Mouse (Mus musculus): ENCODE measurements around the gene Rdh8. TPM values are rescaled to one million over a fixed set of nuclear protein-coding genes. Genes with fewer than 3 reads are reported as not detected.

Gene Rdh8
- polyA plus RNA-seq, 1 experiment from 2014 or later: not detected

- no peak overlapping the region for H3K9ac ChIP-seq (replicated peaks; ENCODE audit: low read length)
- no peak for ATAC-seq (replicated peaks; ENCODE audit: insufficient number of reproducible peaks, low FRiP score, low TSS enrichment, low read depth)
- no peak for DNase-seq (ENCODE audit: low spot score)
- 7% methylated on average over 19 of the region's 19 CpGs for WGBS
- H3K27ac ChIP-seq (replicated peaks; ENCODE audit: low read depth, low read length): no peak overlapping the region
- no peaks in the 10 kb centered on the region for H3K9me3 ChIP-seq (replicated peaks; ENCODE audit: control insufficient read depth, low read length)
- peaks cover 22% of the 10 kb centered on the region for H3K27me3 ChIP-seq (ENCODE audit: control insufficient read depth, insufficient read depth, low read length)
- H3K4me2 ChIP-seq (ENCODE audit: low read depth, low read length): peak overlapping the region; percentile 40
- H3K36me3 ChIP-seq (replicated peaks; ENCODE audit: control insufficient read depth, insufficient read depth, low read depth, low read length): no peaks in the 10 kb centered on the region
- H3K4me3 ChIP-seq (ENCODE audit: low read depth, low read length): peak overlapping the region; percentile 28; the same call in 1 of the 2 replicates
- no peaks in the 10 kb centered on the region for H3K4me1 ChIP-seq (ENCODE audit: control insufficient read depth, insufficient read depth, low read length)
Observed at GRCm38 (mm10) chr9:20869246-20869645, 50.9 kb downstream of the Rdh8 start.

- WGBS: 76% methylated on average over 12 of the region's 12 CpGs
- Histone ChIP-seq H3K9me3 (replicated peaks; ENCODE audit: control insufficient read depth, low read length) (no peaks in the 10 kb centered on the region), H3K4me1 (ENCODE audit: control insufficient read depth, insufficient read depth, low read length) (no peaks in the 10 kb centered on the region), H3K9ac (replicated peaks; ENCODE audit: low read length) (no peak overlapping the region), H3K36me3 (replicated peaks; ENCODE audit: control insufficient read depth, insufficient read depth, low read depth, low read length) (no peaks in the 10 kb centered on the region), H3K27me3 (ENCODE audit: control insufficient read depth, insufficient read depth, low read length) (peaks cover 22% of the 10 kb centered on the region), H3K27ac (replicated peaks; ENCODE audit: low read depth, low read length) (no peak overlapping the region), H3K4me2 (ENCODE audit: low read depth, low read length) (no peak overlapping the region), H3K4me3 (ENCODE audit: low read depth, low read length) (no peak overlapping the region)
- ATAC-seq (replicated peaks; ENCODE audit: insufficient number of reproducible peaks, low FRiP score, low TSS enrichment, low read depth) (no peak), DNase-seq (ENCODE audit: low spot score) (no peak)
Observed at GRCm38 (mm10) chr9:20870211-20871173, 52.2 kb downstream of the Rdh8 start.

GRCm38 (mm10) chr9:20872991-20873390, 54.7 kb downstream of the Rdh8 start:
- 89% methylated on average over 10 of the region's 10 CpGs for WGBS
- no peak for ATAC-seq (replicated peaks; ENCODE audit: insufficient number of reproducible peaks, low FRiP score, low TSS enrichment, low read depth)
- Histone ChIP-seq H3K27ac (replicated peaks; ENCODE audit: low read depth, low read length) (no peak overlapping the region), H3K36me3 (replicated peaks; ENCODE audit: control insufficient read depth, insufficient read depth, low read depth, low read length) (no peaks in the 10 kb centered on the region), H3K4me1 (ENCODE audit: control insufficient read depth, insufficient read depth, low read length) (no peaks in the 10 kb centered on the region), H3K27me3 (ENCODE audit: control insufficient read depth, insufficient read depth, low read length) (peaks cover 17% of the 10 kb centered on the region), H3K9ac (replicated peaks; ENCODE audit: low read length) (no peak overlapping the region), H3K9me3 (replicated peaks; ENCODE audit: control insufficient read depth, low read length) (no peaks in the 10 kb centered on the region), H3K4me2 (ENCODE audit: low read depth, low read length) (no peak overlapping the region), H3K4me3 (ENCODE audit: low read depth, low read length) (no peak overlapping the region)
- no peak for DNase-seq (ENCODE audit: low spot score)

- no peak overlapping the region for H3K9ac ChIP-seq (replicated peaks; ENCODE audit: low read length)
- no peak overlapping the region for H3K4me3 ChIP-seq (ENCODE audit: low read depth, low read length)
- no peak overlapping the region for H3K27ac ChIP-seq (replicated peaks; ENCODE audit: low read depth, low read length)
- DNase-seq (ENCODE audit: low spot score): no peak
- ATAC-seq (replicated peaks; ENCODE audit: insufficient number of reproducible peaks, low FRiP score, low TSS enrichment, low read depth): no peak
- H3K4me1 ChIP-seq (ENCODE audit: control insufficient read depth, insufficient read depth, low read length): no peaks in the 10 kb centered on the region
- no peak overlapping the region for H3K4me2 ChIP-seq (ENCODE audit: low read depth, low read length)
- H3K9me3 ChIP-seq (replicated peaks; ENCODE audit: control insufficient read depth, low read length): no peaks in the 10 kb centered on the region
- WGBS: 87% methylated on average over 12 of the region's 12 CpGs
- no peaks in the 10 kb centered on the region for H3K36me3 ChIP-seq (replicated peaks; ENCODE audit: control insufficient read depth, insufficient read depth, low read depth, low read length)
- peaks cover 12% of the 10 kb centered on the region for H3K27me3 ChIP-seq (ENCODE audit: control insufficient read depth, insufficient read depth, low read length)
Observed at GRCm38 (mm10) chr9:20873521-20873920, 55.2 kb downstream of the Rdh8 start.

DNA sequence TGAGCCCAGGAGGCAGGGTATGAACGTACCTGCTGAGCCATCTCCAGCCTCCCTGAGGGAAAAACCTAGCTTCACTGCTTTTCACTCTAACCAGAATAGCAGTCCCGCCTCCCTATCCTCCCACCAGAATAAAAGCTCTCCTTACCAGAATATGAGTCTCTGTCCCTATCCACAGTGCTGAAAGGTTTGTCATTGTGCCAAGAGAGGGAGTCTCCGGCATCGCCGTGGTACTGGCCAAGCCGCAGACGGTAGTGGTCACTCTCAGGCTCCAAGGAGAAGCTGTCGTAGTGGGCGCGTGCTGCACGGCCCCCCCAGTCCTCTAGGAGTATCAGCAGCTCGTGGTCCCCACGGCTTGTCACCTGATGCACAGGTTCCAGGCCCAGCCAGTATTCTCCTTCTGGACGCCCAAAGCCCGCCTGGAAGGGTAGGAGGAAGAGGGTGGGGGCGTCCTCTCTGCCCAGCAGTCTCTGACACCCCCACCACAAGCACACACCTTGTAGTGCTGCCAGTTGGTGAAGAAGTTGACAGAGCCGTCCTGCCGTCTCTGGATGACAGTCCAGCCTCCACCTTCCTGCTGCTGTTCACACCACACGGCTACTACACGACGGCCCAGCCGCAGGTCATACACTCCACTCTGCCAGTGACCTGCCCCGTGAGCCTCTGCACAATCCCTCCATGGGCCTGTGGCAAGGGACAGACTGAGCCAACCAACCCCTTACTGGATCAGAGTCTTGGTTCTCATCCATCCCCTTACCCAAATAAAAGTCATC, 56.9 kb downstream of the Rdh8 start:
- Histone ChIP-seq H3K27ac (replicated peaks; ENCODE audit: low read depth, low read length) (no peak overlapping the region), H3K9me3 (replicated peaks; ENCODE audit: control insufficient read depth, low read length) (no peaks in the 10 kb centered on the region), H3K4me2 (ENCODE audit: low read depth, low read length) (no peak overlapping the region), H3K36me3 (replicated peaks; ENCODE audit: control insufficient read depth, insufficient read depth, low read depth, low read length) (no peaks in the 10 kb centered on the region), H3K4me3 (ENCODE audit: low read depth, low read length) (no peak overlapping the region), H3K4me1 (ENCODE audit: control insufficient read depth, insufficient read depth, low read length) (no peaks in the 10 kb centered on the region), H3K27me3 (ENCODE audit: control insufficient read depth, insufficient read depth, low read length) (no peaks in the 10 kb centered on the region; the same call in 1 of the 2 replicates), H3K9ac (replicated peaks; ENCODE audit: low read length) (no peak overlapping the region)
- DNase-seq (ENCODE audit: low spot score) (peak; percentile 38), ATAC-seq (replicated peaks; ENCODE audit: insufficient number of reproducible peaks, low FRiP score, low TSS enrichment, low read depth) (no peak)
- WGBS: 67% methylated on average over 23 of the region's 23 CpGs

Other genes with a start within 250 kb of the Rdh8 start
- 18.7 and 20.2 TPM in 2 replicates for gene Zfp846, start 237.2 kb upstream of the Rdh8 start, polyA plus RNA-seq (2014; fragmentation: Nextera tagmentation; extraction: Ambion mirVana)
- gene Ubl5, start 175.6 kb upstream of the Rdh8 start, polyA plus RNA-seq (2014; fragmentation: Nextera tagmentation; extraction: Ambion mirVana): 417 and 447 TPM in 2 replicates
- 8.5 and 11.5 TPM in 2 replicates for gene Fbxl12, start 173.7 kb upstream of the Rdh8 start, polyA plus RNA-seq (2014; fragmentation: Nextera tagmentation; extraction: Ambion mirVana)
- gene Pin1, start 166.4 kb upstream of the Rdh8 start, polyA plus RNA-seq (2014; fragmentation: Nextera tagmentation; extraction: Ambion mirVana): 59.5 and 62.5 TPM in 2 replicates
- 11.0 and 13.9 TPM in 2 replicates for gene Olfm2, start 72.2 kb upstream of the Rdh8 start, polyA plus RNA-seq (2014; fragmentation: Nextera tagmentation; extraction: Ambion mirVana)
- 0.14 and 0.21 TPM in 2 replicates for gene Col5a3, start 3.4 kb upstream of the Rdh8 start, polyA plus RNA-seq (2014; fragmentation: Nextera tagmentation; extraction: Ambion mirVana)
- gene A230050P20Rik, start 50.1 kb downstream of the Rdh8 start, polyA plus RNA-seq (2014; fragmentation: Nextera tagmentation; extraction: Ambion mirVana): 0.64 and 1.1 TPM in 2 replicates
- gene Angptl6, start 61.2 kb downstream of the Rdh8 start, polyA plus RNA-seq (2014; fragmentation: Nextera tagmentation; extraction: Ambion mirVana): 1.6 and 3.2 TPM in 2 replicates
- gene Ppan, start 69.7 kb downstream of the Rdh8 start, polyA plus RNA-seq (2014; fragmentation: Nextera tagmentation; extraction: Ambion mirVana): 64.3 and 65.0 TPM in 2 replicates
- 352 TPM in 2 replicates for gene Eif3g, start 80.1 kb downstream of the Rdh8 start, polyA plus RNA-seq (2014; fragmentation: Nextera tagmentation; extraction: Ambion mirVana)
- gene Dnmt1, start 141.4 kb downstream of the Rdh8 start, polyA plus RNA-seq (2014; fragmentation: Nextera tagmentation; extraction: Ambion mirVana): 82.0 and 88.1 TPM in 2 replicates
- gene S1pr2, start 158.3 kb downstream of the Rdh8 start, polyA plus RNA-seq (2014; fragmentation: Nextera tagmentation; extraction: Ambion mirVana): 37.5 and 43.6 TPM in 2 replicates
- gene Mrpl4, start 184.2 kb downstream of the Rdh8 start, polyA plus RNA-seq (2014; fragmentation: Nextera tagmentation; extraction: Ambion mirVana): 139 and 147 TPM in 2 replicates
- gene Icam1, start 197.5 kb downstream of the Rdh8 start, polyA plus RNA-seq (2014; fragmentation: Nextera tagmentation; extraction: Ambion mirVana): 4.5 and 5.8 TPM in 2 replicates
- 5.6 and 6.1 TPM in 2 replicates for gene Icam4, start 210.9 kb downstream of the Rdh8 start, polyA plus RNA-seq (2014; fragmentation: Nextera tagmentation; extraction: Ambion mirVana)
- gene Icam5, start 213.6 kb downstream of the Rdh8 start, polyA plus RNA-seq (2014; fragmentation: Nextera tagmentation; extraction: Ambion mirVana): not detected in 2 replicates
- gene Zglp1, start 248.6 kb downstream of the Rdh8 start, polyA plus RNA-seq (2014; fragmentation: Nextera tagmentation; extraction: Ambion mirVana): 0.80 and 2.2 TPM in 2 replicates

Measured in embryonic facial prominence, embryonic 11.5 days (tissue).